Mouse (Mus musculus): ENCODE measurements around the gene Cys1. TPM values are rescaled to one million over a fixed set of nuclear protein-coding genes. Genes with fewer than 3 reads are reported as not detected.

Gene Cys1
- polyA plus RNA-seq, 1 experiment from 2014 or later: 0.31 TPM

DNA sequence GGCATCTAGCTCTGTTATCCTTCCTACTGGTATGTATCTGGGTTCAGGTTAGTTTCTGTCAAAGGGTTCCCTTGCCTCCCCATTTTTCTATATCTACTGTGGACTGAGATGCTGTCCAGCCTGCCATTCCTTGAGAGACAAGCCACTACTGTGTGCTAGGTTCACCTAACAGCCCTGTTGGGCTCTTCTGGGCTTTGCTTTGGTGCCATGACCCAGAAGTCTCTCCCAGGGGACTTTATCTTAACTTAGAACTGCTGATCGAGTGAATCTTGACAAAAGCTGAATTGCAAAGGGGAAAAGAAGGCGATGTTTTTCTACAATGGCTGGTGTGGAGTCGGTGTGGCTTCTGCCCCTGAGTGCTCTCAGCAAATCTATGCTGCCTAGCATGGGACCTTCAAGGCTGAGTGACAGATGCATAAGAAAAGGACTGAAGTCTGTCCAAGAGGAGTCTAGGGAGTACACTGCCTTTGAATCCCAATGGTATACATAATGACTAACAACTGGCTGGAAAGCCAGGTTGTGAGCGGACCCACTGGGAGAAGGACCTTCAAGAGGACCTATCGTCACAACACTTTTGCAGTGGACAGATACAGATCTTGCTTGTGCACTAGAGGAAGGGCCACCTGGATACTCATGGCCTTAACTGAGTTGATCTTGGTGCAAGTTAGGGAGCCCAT lies 33.1 kb upstream of the Cys1 start:
- TF ChIP-seq CTCF (IDR thresholded peaks at IDR 0.05; ENCODE audit: low read depth) (no peak), EP300 (IDR thresholded peaks at IDR 0.05; ENCODE audit: low read depth) (no peak)
- H3K9ac ChIP-seq (replicated peaks): no peak overlapping the region
- 63% methylated on average over 5 of the region's 5 CpGs for WGBS (ENCODE audit: insufficient replicate concordance)
- no peak overlapping the region for H3K4me3 ChIP-seq (ENCODE audit: low read depth, low read length)
- H3K36me3 ChIP-seq (replicated peaks; ENCODE audit: insufficient read depth, low read length): peaks cover 45% of the 10 kb centered on the region
- H3K4me1 ChIP-seq (ENCODE audit: insufficient read depth): peaks cover 11% of the 10 kb centered on the region
- H3K9me3 ChIP-seq (ENCODE audit: low read length): no peaks in the 10 kb centered on the region
- DNase-seq: no peak
- H3K4me2 ChIP-seq (ENCODE audit: low read depth, low read length): peak overlapping the region; percentile 22; the same call in 1 of the 2 replicates
- H3K27me3 ChIP-seq (ENCODE audit: insufficient read depth, low read length): no peaks in the 10 kb centered on the region
- no peak for ATAC-seq
- peak overlapping the region; percentile 68 for H3K27ac ChIP-seq (ENCODE audit: low read depth)

DNA sequence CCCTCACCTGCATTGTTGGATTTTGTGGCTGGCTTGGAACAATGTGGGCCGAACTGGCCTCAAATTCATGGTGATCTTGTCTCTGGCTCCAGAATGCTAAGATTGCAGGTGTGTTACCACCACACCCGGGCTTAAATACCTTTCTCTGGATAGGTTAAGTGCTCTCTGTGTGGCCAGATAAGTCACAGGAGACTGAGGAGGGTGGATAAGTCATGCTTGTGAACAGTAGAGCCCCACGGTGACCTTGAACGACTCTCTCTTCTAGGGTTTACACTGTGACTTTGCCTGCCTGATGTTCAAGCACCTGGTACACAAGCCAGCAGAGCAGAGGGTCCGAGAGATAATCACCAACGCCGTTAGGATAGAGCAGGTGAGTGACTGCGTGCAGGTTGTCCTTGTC lies 30.8 kb upstream of the Cys1 start:
- WGBS (ENCODE audit: insufficient replicate concordance): 81% methylated on average over 8 of the region's 8 CpGs
- H3K36me3 ChIP-seq (replicated peaks; ENCODE audit: insufficient read depth, low read length): peaks cover 45% of the 10 kb centered on the region
- H3K4me3 ChIP-seq (ENCODE audit: low read depth, low read length): peak overlapping the region; percentile 98
- H3K27ac ChIP-seq (ENCODE audit: low read depth): no peak overlapping the region
- H3K4me2 ChIP-seq (ENCODE audit: low read depth, low read length): peak overlapping the region; percentile 94
- peaks cover 19% of the 10 kb centered on the region for H3K4me1 ChIP-seq (ENCODE audit: insufficient read depth)
- no peaks in the 10 kb centered on the region for H3K9me3 ChIP-seq (ENCODE audit: low read length)
- no peak for DNase-seq
- ATAC-seq: no peak
- TF ChIP-seq CTCF (IDR thresholded peaks at IDR 0.05; ENCODE audit: low read depth) (no peak), EP300 (IDR thresholded peaks at IDR 0.05; ENCODE audit: low read depth) (no peak)
- peak overlapping the region; percentile 22 for H3K9ac ChIP-seq (replicated peaks)
- no peaks in the 10 kb centered on the region for H3K27me3 ChIP-seq (ENCODE audit: insufficient read depth, low read length)

DNA sequence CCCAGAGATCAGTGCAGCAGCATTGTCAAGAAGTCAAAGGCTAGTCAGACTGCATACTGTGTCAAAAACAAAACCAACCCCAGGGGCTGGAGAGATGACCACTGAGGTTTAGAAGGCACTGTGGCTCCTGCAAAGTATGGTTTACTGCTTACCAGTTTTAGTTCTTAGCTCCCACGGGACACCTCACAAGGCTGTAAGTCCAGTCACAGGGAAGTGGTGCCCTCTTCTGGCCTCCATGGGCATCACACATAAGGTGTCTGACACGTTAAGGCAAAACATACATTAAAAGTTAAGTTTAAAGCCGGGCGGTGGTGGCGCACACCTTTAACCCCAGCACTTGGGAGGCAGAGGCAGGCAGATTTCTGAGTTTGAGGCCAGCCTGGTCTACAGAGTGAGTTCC lies 29.1 kb upstream of the Cys1 start:
- peak overlapping the region; percentile 94 for H3K4me2 ChIP-seq (ENCODE audit: low read depth, low read length)
- WGBS (ENCODE audit: insufficient replicate concordance): 58% methylated on average over 5 of the region's 5 CpGs
- peaks cover 34% of the 10 kb centered on the region for H3K4me1 ChIP-seq (ENCODE audit: insufficient read depth)
- TF ChIP-seq CTCF (IDR thresholded peaks at IDR 0.05; ENCODE audit: low read depth): peak; percentile 76
- no peak for TF ChIP-seq EP300 (IDR thresholded peaks at IDR 0.05; ENCODE audit: low read depth)
- H3K4me3 ChIP-seq (ENCODE audit: low read depth, low read length): peak overlapping the region; percentile 98
- no peaks in the 10 kb centered on the region for H3K27me3 ChIP-seq (ENCODE audit: insufficient read depth, low read length)
- H3K36me3 ChIP-seq (replicated peaks; ENCODE audit: insufficient read depth, low read length): peaks cover 45% of the 10 kb centered on the region
- DNase-seq (peak; percentile 74), ATAC-seq (no peak)
- peak overlapping the region; percentile 19; the same call in 1 of the 2 replicates for H3K27ac ChIP-seq (ENCODE audit: low read depth)
- H3K9me3 ChIP-seq (ENCODE audit: low read length): no peaks in the 10 kb centered on the region
- H3K9ac ChIP-seq (replicated peaks): peak overlapping the region; percentile 91; the same call in 1 of the 2 replicates

DNA sequence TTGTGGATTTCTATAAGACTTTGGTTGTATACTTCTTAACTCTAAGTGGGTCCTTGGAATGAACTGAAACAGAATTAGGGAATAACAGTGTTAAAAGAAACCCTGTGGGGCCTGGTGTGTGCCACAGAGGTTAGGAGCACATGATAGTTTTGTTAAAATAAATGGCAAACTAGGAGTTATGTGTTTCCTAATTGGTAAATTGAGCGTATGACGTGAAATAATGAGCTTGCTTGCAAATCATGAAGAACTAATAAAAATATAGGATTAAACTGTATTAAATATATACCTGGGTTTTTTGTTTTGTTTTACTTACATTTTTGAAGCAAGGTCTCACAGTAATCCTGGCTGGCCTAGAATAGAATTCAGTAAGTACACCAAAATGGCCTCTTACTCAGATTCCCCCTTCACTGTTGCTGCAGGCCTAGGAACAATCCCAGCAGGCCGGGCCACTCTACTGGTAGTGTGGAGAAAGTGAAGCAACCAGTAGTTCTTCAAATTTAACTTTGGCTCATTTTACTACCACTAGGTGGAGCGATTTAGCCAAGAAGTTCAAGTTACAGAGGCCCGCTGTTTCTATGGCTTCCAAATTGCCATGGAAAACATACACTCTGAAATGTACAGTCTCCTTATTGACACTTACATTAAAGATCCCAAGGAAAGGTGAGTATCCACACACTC lies 28.4 kb upstream of the Cys1 start:
- peak; percentile 56 for DNase-seq
- peak overlapping the region; percentile 94 for H3K4me2 ChIP-seq (ENCODE audit: low read depth, low read length)
- H3K27ac ChIP-seq (ENCODE audit: low read depth): peak overlapping the region; percentile 80; the same call in 1 of the 2 replicates
- TF ChIP-seq EP300 (IDR thresholded peaks at IDR 0.05; ENCODE audit: low read depth) (no peak), CTCF (IDR thresholded peaks at IDR 0.05; ENCODE audit: low read depth) (peak; percentile 81)
- WGBS (ENCODE audit: insufficient replicate concordance): 30% methylated on average over 5 of the region's 5 CpGs
- peak overlapping the region; percentile 91 for H3K9ac ChIP-seq (replicated peaks)
- ATAC-seq: peak; percentile 35
- peak overlapping the region; percentile 98 for H3K4me3 ChIP-seq (ENCODE audit: low read depth, low read length)
- no peaks in the 10 kb centered on the region for H3K9me3 ChIP-seq (ENCODE audit: low read length)
- H3K4me1 ChIP-seq (ENCODE audit: insufficient read depth): peaks cover 41% of the 10 kb centered on the region
- H3K27me3 ChIP-seq (ENCODE audit: insufficient read depth, low read length): no peaks in the 10 kb centered on the region
- H3K36me3 ChIP-seq (replicated peaks; ENCODE audit: insufficient read depth, low read length): peaks cover 44% of the 10 kb centered on the region

DNA sequence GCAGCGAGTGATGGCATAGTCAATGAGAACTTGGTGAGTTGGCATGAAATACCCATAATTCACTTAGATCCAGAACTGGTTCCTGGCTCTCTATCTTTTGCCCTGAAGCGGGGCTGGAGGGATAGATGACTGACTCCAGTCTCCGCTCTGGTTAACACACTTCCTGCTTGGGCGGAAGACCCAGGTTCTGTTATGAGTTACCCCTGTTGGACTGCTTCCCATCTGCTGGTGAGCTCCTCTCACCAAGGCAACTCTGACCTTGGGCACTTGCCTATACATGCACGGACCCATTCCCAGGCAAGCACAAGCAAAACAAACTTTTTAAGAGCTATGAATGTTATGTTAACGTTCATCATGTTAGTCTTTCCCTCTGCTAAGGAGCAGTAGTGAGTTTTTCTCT lies 27.8 kb upstream of the Cys1 start:
- Histone ChIP-seq H3K27me3 (ENCODE audit: insufficient read depth, low read length) (no peaks in the 10 kb centered on the region), H3K36me3 (replicated peaks; ENCODE audit: insufficient read depth, low read length) (peaks cover 38% of the 10 kb centered on the region), H3K4me2 (ENCODE audit: low read depth, low read length) (peak overlapping the region; percentile 94), H3K4me1 (ENCODE audit: insufficient read depth) (peaks cover 42% of the 10 kb centered on the region), H3K4me3 (ENCODE audit: low read depth, low read length) (peak overlapping the region; percentile 98), H3K9me3 (ENCODE audit: low read length) (no peaks in the 10 kb centered on the region), H3K27ac (ENCODE audit: low read depth) (peak overlapping the region; percentile 80), H3K9ac (replicated peaks) (peak overlapping the region; percentile 91)
- TF ChIP-seq EP300 (IDR thresholded peaks at IDR 0.05; ENCODE audit: low read depth) (no peak), CTCF (IDR thresholded peaks at IDR 0.05; ENCODE audit: low read depth) (no peak)
- ATAC-seq: no peak
- DNase-seq: no peak
- 11% methylated on average over 6 of the region's 6 CpGs for WGBS (ENCODE audit: insufficient replicate concordance)

DNA sequence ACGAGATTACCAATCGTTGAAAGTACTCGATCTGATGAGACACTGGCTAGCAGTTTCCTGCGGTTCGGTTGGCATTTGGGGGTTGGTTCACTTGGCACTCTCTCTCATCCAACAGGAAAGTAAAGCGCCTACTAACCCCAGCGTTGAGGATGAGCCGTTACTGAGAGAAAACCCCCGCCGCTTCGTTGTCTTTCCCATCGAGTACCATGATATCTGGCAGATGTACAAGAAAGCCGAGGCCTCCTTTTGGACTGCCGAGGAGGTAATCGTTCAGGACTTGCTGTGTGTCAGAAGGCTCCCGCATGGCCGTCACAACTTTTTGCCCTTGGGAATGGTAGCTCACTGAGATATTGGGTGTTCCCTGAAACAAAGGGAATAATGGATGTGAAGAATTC lies 27.2 kb upstream of the Cys1 start:
- no peak for ATAC-seq
- H3K36me3 ChIP-seq (replicated peaks; ENCODE audit: insufficient read depth, low read length): peaks cover 33% of the 10 kb centered on the region

More for the DNA sequence above, 27.2 kb upstream of the Cys1 start:
- peak overlapping the region; percentile 80 for H3K27ac ChIP-seq (ENCODE audit: low read depth)
- H3K27me3 ChIP-seq (ENCODE audit: insufficient read depth, low read length): no peaks in the 10 kb centered on the region
- H3K9me3 ChIP-seq (ENCODE audit: low read length): no peaks in the 10 kb centered on the region
- peak overlapping the region; percentile 94 for H3K4me2 ChIP-seq (ENCODE audit: low read depth, low read length)
- peak overlapping the region; percentile 91 for H3K9ac ChIP-seq (replicated peaks)
- peak overlapping the region; percentile 98 for H3K4me3 ChIP-seq (ENCODE audit: low read depth, low read length)
- under 1% methylated on average over 17 of the region's 17 CpGs for WGBS (ENCODE audit: insufficient replicate concordance)
- peaks cover 42% of the 10 kb centered on the region for H3K4me1 ChIP-seq (ENCODE audit: insufficient read depth)
- TF ChIP-seq EP300 (IDR thresholded peaks at IDR 0.05; ENCODE audit: low read depth) (no peak), CTCF (IDR thresholded peaks at IDR 0.05; ENCODE audit: low read depth) (no peak)
- no peak for DNase-seq

Data from liver, postnatal 0 days (tissue).